Mouse (Mus musculus): ENCODE measurements around the gene Gkap1. TPM values are rescaled to one million over a fixed set of nuclear protein-coding genes. Genes with fewer than 3 reads are reported as not detected.

Gkap1 gene
- polyA plus RNA-seq, 1 experiment from 2014 or later: 14.8 TPM

GRCm38 (mm10) chr13:58191516-58191915, 84.0 kb downstream of the Gkap1 start:
- TF ChIP-seq EP300 (optimal IDR thresholded peaks at IDR 0.05): no peak
- TF ChIP-seq CTCF (IDR thresholded peaks at IDR 0.05; ENCODE audit: low read depth): no peak
- Histone ChIP-seq H3K4me3 (ENCODE audit: low read depth, low read length) (no peak overlapping the region), H3K27me3 (ENCODE audit: control insufficient read depth, insufficient read depth, low read length) (no peaks in the 10 kb centered on the region), H3K4me2 (replicated peaks; ENCODE audit: low read depth) (no peak overlapping the region), H3K4me1 (replicated peaks; ENCODE audit: control insufficient read depth, insufficient read depth) (no peaks in the 10 kb centered on the region), H3K36me3 (ENCODE audit: control insufficient read depth, insufficient read depth, low read length) (0 out of 2 replicates have a peak, but pooled peaks cover 4% of the 10 kb centered on the region), H3K9ac (ENCODE audit: low read length) (no peak overlapping the region), H3K9me3 (ENCODE audit: control insufficient read depth, low read length) (no peaks in the 10 kb centered on the region), H3K27ac (replicated peaks) (no peak overlapping the region)
- 98% methylated on average over 14 of the region's 14 CpGs for WGBS
- ATAC-seq (ENCODE audit: low FRiP score, low TSS enrichment) (no peak), DNase-seq (ENCODE audit: low spot score) (no peak)

GRCm38 (mm10) chr13:58189473-58189872, 86.0 kb downstream of the Gkap1 start:
- no peak for TF ChIP-seq EP300 (optimal IDR thresholded peaks at IDR 0.05)
- Histone ChIP-seq H3K9me3 (ENCODE audit: control insufficient read depth, low read length) (no peaks in the 10 kb centered on the region), H3K4me3 (ENCODE audit: low read depth, low read length) (no peak overlapping the region), H3K4me2 (replicated peaks; ENCODE audit: low read depth) (no peak overlapping the region), H3K36me3 (ENCODE audit: control insufficient read depth, insufficient read depth, low read length) (peaks cover 6% of the 10 kb centered on the region; the same call in 1 of the 2 replicates), H3K27me3 (ENCODE audit: control insufficient read depth, insufficient read depth, low read length) (no peaks in the 10 kb centered on the region), H3K27ac (replicated peaks) (no peak overlapping the region), H3K4me1 (replicated peaks; ENCODE audit: control insufficient read depth, insufficient read depth) (no peaks in the 10 kb centered on the region), H3K9ac (ENCODE audit: low read length) (no peak overlapping the region)
- WGBS: 52% methylated on average over 5 of the region's 5 CpGs
- DNase-seq (ENCODE audit: low spot score) (no peak), ATAC-seq (ENCODE audit: low FRiP score, low TSS enrichment) (peak; percentile 60; the same call in 1 of the 2 replicates)

GRCm38 (mm10) chr13:58188412-58188811, 87.1 kb downstream of the Gkap1 start:
- H3K9ac ChIP-seq (ENCODE audit: low read length): no peak overlapping the region
- no peaks in the 10 kb centered on the region for H3K27me3 ChIP-seq (ENCODE audit: control insufficient read depth, insufficient read depth, low read length)
- WGBS: 54% methylated on average over 4 of the region's 4 CpGs
- ATAC-seq (ENCODE audit: low FRiP score, low TSS enrichment) (peak; percentile 74), DNase-seq (ENCODE audit: low spot score) (peak; percentile 90)
- no peaks in the 10 kb centered on the region for H3K9me3 ChIP-seq (ENCODE audit: control insufficient read depth, low read length)
- H3K27ac ChIP-seq (replicated peaks): no peak overlapping the region
- H3K4me1 ChIP-seq (replicated peaks; ENCODE audit: control insufficient read depth, insufficient read depth): no peaks in the 10 kb centered on the region
- peaks cover 6% of the 10 kb centered on the region; the same call in 1 of the 2 replicates for H3K36me3 ChIP-seq (ENCODE audit: control insufficient read depth, insufficient read depth, low read length)
- H3K4me3 ChIP-seq (ENCODE audit: low read depth, low read length): no peak overlapping the region
- TF ChIP-seq EP300 (optimal IDR thresholded peaks at IDR 0.05) (no peak), CTCF (IDR thresholded peaks at IDR 0.05; ENCODE audit: low read depth) (peak; percentile 90)
- H3K4me2 ChIP-seq (replicated peaks; ENCODE audit: low read depth): no peak overlapping the region

GRCm38 (mm10) chr13:58187751-58188150, 87.7 kb downstream of the Gkap1 start:
- no peak overlapping the region for H3K9ac ChIP-seq (ENCODE audit: low read length)
- no peaks in the 10 kb centered on the region for H3K27me3 ChIP-seq (ENCODE audit: control insufficient read depth, insufficient read depth, low read length)
- H3K27ac ChIP-seq (replicated peaks): no peak overlapping the region
- no peaks in the 10 kb centered on the region for H3K9me3 ChIP-seq (ENCODE audit: control insufficient read depth, low read length)
- no peak overlapping the region for H3K4me3 ChIP-seq (ENCODE audit: low read depth, low read length)
- no peak overlapping the region for H3K4me2 ChIP-seq (replicated peaks; ENCODE audit: low read depth)
- TF ChIP-seq CTCF (IDR thresholded peaks at IDR 0.05; ENCODE audit: low read depth) (no peak), EP300 (optimal IDR thresholded peaks at IDR 0.05) (no peak)
- H3K36me3 ChIP-seq (ENCODE audit: control insufficient read depth, insufficient read depth, low read length): peaks cover 6% of the 10 kb centered on the region; the same call in 1 of the 2 replicates
- 89% methylated on average over 3 of the region's 3 CpGs for WGBS
- H3K4me1 ChIP-seq (replicated peaks; ENCODE audit: control insufficient read depth, insufficient read depth): no peaks in the 10 kb centered on the region
- ATAC-seq (ENCODE audit: low FRiP score, low TSS enrichment): no peak
- DNase-seq (ENCODE audit: low spot score): no peak

GRCm38 (mm10) chr13:58186281-58186680, 89.2 kb downstream of the Gkap1 start:
- H3K36me3 ChIP-seq (ENCODE audit: control insufficient read depth, insufficient read depth, low read length): peaks cover 6% of the 10 kb centered on the region; the same call in 1 of the 2 replicates
- no peak overlapping the region for H3K4me2 ChIP-seq (replicated peaks; ENCODE audit: low read depth)
- H3K9me3 ChIP-seq (ENCODE audit: control insufficient read depth, low read length): no peaks in the 10 kb centered on the region
- H3K4me1 ChIP-seq (replicated peaks; ENCODE audit: control insufficient read depth, insufficient read depth): no peaks in the 10 kb centered on the region
- H3K9ac ChIP-seq (ENCODE audit: low read length): no peak overlapping the region
- ATAC-seq (ENCODE audit: low FRiP score, low TSS enrichment) (no peak), DNase-seq (ENCODE audit: low spot score) (no peak)
- H3K4me3 ChIP-seq (ENCODE audit: low read depth, low read length): no peak overlapping the region
- no peaks in the 10 kb centered on the region for H3K27me3 ChIP-seq (ENCODE audit: control insufficient read depth, insufficient read depth, low read length)
- H3K27ac ChIP-seq (replicated peaks): no peak overlapping the region
- WGBS: 88% methylated on average over 8 of the region's 8 CpGs
- no peak for TF ChIP-seq CTCF (IDR thresholded peaks at IDR 0.05; ENCODE audit: low read depth)
- no peak for TF ChIP-seq EP300 (optimal IDR thresholded peaks at IDR 0.05)

- no peak overlapping the region for H3K27ac ChIP-seq (replicated peaks)
- no peaks in the 10 kb centered on the region for H3K27me3 ChIP-seq (ENCODE audit: control insufficient read depth, insufficient read depth, low read length)
- TF ChIP-seq EP300 (optimal IDR thresholded peaks at IDR 0.05): no peak
- no peak for TF ChIP-seq CTCF (IDR thresholded peaks at IDR 0.05; ENCODE audit: low read depth)
- H3K36me3 ChIP-seq (ENCODE audit: control insufficient read depth, insufficient read depth, low read length): peaks cover 5% of the 10 kb centered on the region; the same call in 1 of the 2 replicates
- H3K4me2 ChIP-seq (replicated peaks; ENCODE audit: low read depth): no peak overlapping the region
- no peak overlapping the region for H3K9ac ChIP-seq (ENCODE audit: low read length)
- no peak for ATAC-seq (ENCODE audit: low FRiP score, low TSS enrichment)
- DNase-seq (ENCODE audit: low spot score): no peak
- no peak overlapping the region for H3K4me3 ChIP-seq (ENCODE audit: low read depth, low read length)
- no peaks in the 10 kb centered on the region for H3K9me3 ChIP-seq (ENCODE audit: control insufficient read depth, low read length)
- WGBS: 71% methylated on average over 3 of the region's 3 CpGs
- H3K4me1 ChIP-seq (replicated peaks; ENCODE audit: control insufficient read depth, insufficient read depth): no peaks in the 10 kb centered on the region
Measured at GRCm38 (mm10) chr13:58184111-58184510, 91.4 kb downstream of the Gkap1 start.

Small RNA genes within 50 kb of the gene (microRNA-seq; reads per million reads assigned to microRNA genes)
- not detected for gene Mir6369

Other genes starting within 250 kb of the Gkap1 start
- 1.1 and 1.2 TPM in 2 replicates for gene Klhl3, start 162.1 kb downstream of the Gkap1 start, polyA plus RNA-seq (2015; fragmentation: Nextera tagmentation; extraction: Ambion mirVana)
- gene Hnrnpa0, start 147.1 kb downstream of the Gkap1 start, polyA plus RNA-seq (2015; fragmentation: Nextera tagmentation; extraction: Ambion mirVana): 21.1 and 24.6 TPM in 2 replicates
- 35.0 and 37.5 TPM in 2 replicates for gene Idnk, start 118.0 kb downstream of the Gkap1 start, polyA plus RNA-seq (2015; fragmentation: Nextera tagmentation; extraction: Ambion mirVana)
- gene Ubqln1, start 60.0 kb downstream of the Gkap1 start, polyA plus RNA-seq (2015; fragmentation: Nextera tagmentation; extraction: Ambion mirVana): 61.4 and 65.4 TPM in 2 replicates
- gene Kif27, start 83.4 kb upstream of the Gkap1 start, polyA plus RNA-seq (2015; fragmentation: Nextera tagmentation; extraction: Ambion mirVana): 0.11 and 0.19 TPM in 2 replicates
- 30.2 and 30.5 TPM in 2 replicates for gene 2210016F16Rik, start 109.5 kb upstream of the Gkap1 start, polyA plus RNA-seq (2015; fragmentation: Nextera tagmentation; extraction: Ambion mirVana)
- gene Rmi1, start 126.5 kb upstream of the Gkap1 start, polyA plus RNA-seq (2015; fragmentation: Nextera tagmentation; extraction: Ambion mirVana): 11.1 and 12.5 TPM in 2 replicates
- gene Hnrnpk, start 127.6 kb upstream of the Gkap1 start, polyA plus RNA-seq (2015; fragmentation: Nextera tagmentation; extraction: Ambion mirVana): 552 and 570 TPM in 2 replicates